Comparison of ENCODE assay signal across 20 mouse cellular contexts in the genomic region with DNA sequence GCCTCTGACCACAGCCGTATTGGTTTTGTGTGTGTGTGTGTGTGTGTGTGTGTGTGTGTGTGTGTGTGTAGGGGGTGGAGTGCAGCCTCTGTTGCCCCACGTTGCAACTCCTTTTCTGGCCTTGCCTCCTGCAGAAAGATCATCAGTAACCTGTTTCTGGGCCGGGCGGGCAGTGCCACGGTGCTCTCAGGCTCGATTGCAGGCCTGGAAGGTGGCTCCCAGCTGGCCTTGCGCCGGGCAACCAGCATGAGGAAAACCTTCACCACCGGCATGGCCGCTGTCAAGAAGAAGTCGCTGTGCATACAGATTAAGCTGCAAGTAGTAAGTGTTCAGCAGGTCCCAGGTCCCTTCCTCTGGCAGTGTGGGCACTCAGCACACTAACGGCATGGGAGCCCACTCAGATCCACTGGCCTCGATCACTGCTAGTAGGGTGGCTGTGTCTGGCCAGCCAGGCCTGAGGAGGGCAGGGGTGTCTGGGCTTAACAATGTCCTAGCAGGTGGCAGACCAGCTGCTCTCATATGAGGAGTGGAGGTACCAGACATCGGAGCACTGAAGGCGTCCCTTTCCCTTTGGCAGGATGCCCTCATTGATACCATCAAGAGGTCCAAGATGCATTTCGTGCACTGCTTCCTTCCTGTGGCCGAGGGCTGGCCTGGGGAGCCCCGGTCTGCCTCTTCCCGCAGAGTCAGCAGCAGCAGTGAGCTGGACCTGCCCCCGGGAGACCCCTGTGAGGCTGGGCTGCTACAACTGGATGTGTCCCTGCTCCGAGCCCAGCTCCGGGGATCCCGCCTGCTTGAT. TPM values are rescaled to one million over a fixed set of nuclear protein-coding genes. Genes with fewer than 3 reads are reported as not detected.
DNase-seq lines count a peak whose midpoint lies in the region; ATAC-seq lines count a peak whose summit lies in the region.
"Had no signal": no experiment of that assay in that cellular context is flagged by ENCODE, and none has a peak within 500 bp of the region (broad histone marks: within the 10 kb centered on the region; RNA-seq: fewer than 3 reads in every experiment).

No protein-coding gene starts in this region.

- no peak for ATAC-seq in heart, embryonic 12.5 days (ENCODE audit: insufficient number of reproducible peaks, low FRiP score)
- ATAC-seq in midbrain, embryonic 11.5 days (ENCODE audit: low FRiP score): no peak
- no peak; the same call in 1 of the 2 replicates for ATAC-seq in forebrain, embryonic 13.5 days
- 0 out of 2 replicates have a peak, but pooled peaks have one; percentile 28 for ATAC-seq in midbrain, embryonic 15.5 days (replicated peaks)
- ATAC-seq: liver, postnatal 0 days had no signal

- no peaks in the 10 kb centered on the region for H3K27me3 ChIP-seq in heart, embryonic 12.5 days (replicated peaks)
- peaks cover 24% of the 10 kb centered on the region; the same call in 1 of the 2 replicates for H3K27me3 ChIP-seq in midbrain, embryonic 10.5 days (ENCODE audit: low read depth, poor library complexity, severe bottlenecking)
- peaks cover 2% of the 10 kb centered on the region for H3K27me3 ChIP-seq in midbrain, embryonic 11.5 days (ENCODE audit: control insufficient read depth, insufficient read depth, low read length)
- peaks cover 10% of the 10 kb centered on the region for H3K27me3 ChIP-seq in forebrain, embryonic 13.5 days
- H3K27me3 ChIP-seq in midbrain, embryonic 15.5 days (replicated peaks): 0 out of 2 replicates have a peak, but pooled peaks cover 2% of the 10 kb centered on the region
- H3K27me3 ChIP-seq: limb, embryonic 13.5 days; megakaryocyte, embryonic 14.5 days had no signal

- no peak overlapping the region for H3K4me2 ChIP-seq in heart, embryonic 12.5 days
- H3K4me2 ChIP-seq in midbrain, embryonic 11.5 days: no peak overlapping the region
- no peak overlapping the region; the same call in 1 of the 2 replicates for H3K4me2 ChIP-seq in forebrain, embryonic 13.5 days
- no peak overlapping the region for H3K4me2 ChIP-seq in midbrain, embryonic 15.5 days
- H3K4me2 ChIP-seq: limb, embryonic 13.5 days had no signal

- H3K4me1 ChIP-seq in heart, embryonic 12.5 days (replicated peaks): peaks cover 18% of the 10 kb centered on the region
- peaks cover 35% of the 10 kb centered on the region for H3K4me1 ChIP-seq in midbrain, embryonic 10.5 days
- peaks cover 6% of the 10 kb centered on the region; the same call in 1 of the 2 replicates for H3K4me1 ChIP-seq in midbrain, embryonic 11.5 days (ENCODE audit: control insufficient read depth, insufficient read depth, low read length)
- H3K4me1 ChIP-seq in forebrain, embryonic 13.5 days: peaks cover 55% of the 10 kb centered on the region
- peaks cover 25% of the 10 kb centered on the region for H3K4me1 ChIP-seq in midbrain, embryonic 15.5 days

- H3K9me3 ChIP-seq in heart, embryonic 12.5 days (replicated peaks): no peaks in the 10 kb centered on the region
- no peaks in the 10 kb centered on the region for H3K9me3 ChIP-seq in midbrain, embryonic 10.5 days (replicated peaks)
- no peaks in the 10 kb centered on the region for H3K9me3 ChIP-seq in midbrain, embryonic 11.5 days (ENCODE audit: control insufficient read depth, low read length)
- H3K9me3 ChIP-seq in forebrain, embryonic 13.5 days (replicated peaks): no peaks in the 10 kb centered on the region
- H3K9me3 ChIP-seq in midbrain, embryonic 15.5 days: no peaks in the 10 kb centered on the region
- H3K9me3 ChIP-seq: limb, embryonic 13.5 days; megakaryocyte, embryonic 14.5 days had no signal

- H3K9ac ChIP-seq in heart, embryonic 12.5 days: peak overlapping the region; percentile 28; the same call in 1 of the 2 replicates
- no peak overlapping the region for H3K9ac ChIP-seq in midbrain, embryonic 11.5 days (ENCODE audit: low read length)
- H3K9ac ChIP-seq in forebrain, embryonic 13.5 days: 0 out of 2 replicates have a peak overlapping the region, but pooled peaks have one; percentile 34
- no peak overlapping the region for H3K9ac ChIP-seq in midbrain, embryonic 15.5 days
- H3K9ac ChIP-seq: limb, embryonic 13.5 days; liver, postnatal 0 days had no signal

- WGBS in heart, embryonic 12.5 days: 78% methylated on average over 23 of the region's 23 CpGs
- WGBS in midbrain, embryonic 10.5 days: 87% methylated on average over 23 of the region's 23 CpGs
- WGBS in midbrain, embryonic 11.5 days: 84% methylated on average over 23 of the region's 23 CpGs
- 73% methylated on average over 23 of the region's 23 CpGs for WGBS in forebrain, embryonic 13.5 days
- 73% methylated on average over 23 of the region's 23 CpGs for WGBS in midbrain, embryonic 15.5 days

- H3K4me3 ChIP-seq in heart, embryonic 12.5 days: no peak overlapping the region
- no peak overlapping the region for H3K4me3 ChIP-seq in midbrain, embryonic 10.5 days
- no peak overlapping the region for H3K4me3 ChIP-seq in midbrain, embryonic 11.5 days (ENCODE audit: low read depth, low read length)
- H3K4me3 ChIP-seq in forebrain, embryonic 13.5 days: no peak overlapping the region
- no peak overlapping the region for H3K4me3 ChIP-seq in midbrain, embryonic 15.5 days
- H3K4me3 ChIP-seq: erythroblast, embryonic 14.5 days; layer of hippocampus, adult 2 months; left cerebral cortex, adult 2 months; limb, embryonic 13.5 days; megakaryocyte, embryonic 14.5 days had no signal

- peaks cover 96% of the 10 kb centered on the region for H3K36me3 ChIP-seq in heart, embryonic 12.5 days
- peaks cover 72% of the 10 kb centered on the region for H3K36me3 ChIP-seq in midbrain, embryonic 10.5 days
- H3K36me3 ChIP-seq in midbrain, embryonic 11.5 days (ENCODE audit: control insufficient read depth, insufficient read depth, low read length): peaks cover 5% of the 10 kb centered on the region; the same call in 1 of the 2 replicates
- peaks cover 54% of the 10 kb centered on the region for H3K36me3 ChIP-seq in forebrain, embryonic 13.5 days (ENCODE audit: poor library complexity, severe bottlenecking)
- peaks cover 17% of the 10 kb centered on the region; the same call in 1 of the 2 replicates for H3K36me3 ChIP-seq in midbrain, embryonic 15.5 days (replicated peaks)

- H3K27ac ChIP-seq in heart, embryonic 12.5 days (ENCODE audit: poor library complexity, severe bottlenecking): no peak overlapping the region
- H3K27ac ChIP-seq in midbrain, embryonic 10.5 days (replicated peaks): peak overlapping the region; percentile 42; the same call in 1 of the 2 replicates
- no peak overlapping the region for H3K27ac ChIP-seq in midbrain, embryonic 11.5 days (ENCODE audit: low read depth, low read length)
- H3K27ac ChIP-seq in forebrain, embryonic 13.5 days: peak overlapping the region; percentile 65
- no peak overlapping the region for H3K27ac ChIP-seq in midbrain, embryonic 15.5 days
- H3K27ac ChIP-seq: layer of hippocampus, adult 2 months; left cerebral cortex, adult 2 months; limb, embryonic 13.5 days had no signal

- DNase-seq in heart, postnatal 4 days: no peak
- no peak for DNase-seq in midbrain, embryonic 10.5 days (ENCODE audit: low spot score)
- DNase-seq in midbrain, embryonic 11.5 days (ENCODE audit: low spot score, missing footprints): no peak
- DNase-seq in yolk sac, embryonic 10.5 days (ENCODE audit: low spot score): no peak
- no peak for DNase-seq in adrenal gland, postnatal 14 days
- DNase-seq: adrenal gland, adult 2 months; cerebellum, adult 9-11 months; kidney, adult 8-10 months; liver, postnatal 0 days; thymus, adult 2 months had no signal

RNA-seq across cellular contexts. Expression of a gene that starts 41.7 kb away (rescaled TPM):
- 1.2 and 1.5 TPM in 2 replicates for polyA plus RNA-seq in heart, embryonic 12.5 days (2016; fragmentation: Nextera tagmentation; extraction: Ambion mirVana)
- total RNA-seq in heart, postnatal 4 days (2021): not detected
- 1.4 and 1.5 TPM in 2 replicates for polyA plus RNA-seq in midbrain, embryonic 10.5 days (2016; fragmentation: Nextera tagmentation; extraction: Ambion mirVana)
- polyA plus RNA-seq in midbrain, embryonic 11.5 days (2014; fragmentation: Nextera tagmentation; extraction: Ambion mirVana): 0.65 and 0.79 TPM in 2 replicates
- 2.9 and 3.2 TPM in 2 replicates for polyA plus RNA-seq in forebrain, embryonic 13.5 days (2015; fragmentation: Nextera tagmentation; extraction: Ambion mirVana)
- polyA plus RNA-seq in midbrain, embryonic 15.5 days (2015; fragmentation: Nextera tagmentation; extraction: Ambion mirVana): 2.3 and 3.0 TPM in 2 replicates
- not detected in 2 replicates for total RNA-seq in adrenal gland, postnatal 14 days (2021)
- total RNA-seq: adrenal gland, adult 2 months; granulocyte monocyte progenitor cell, adult 5-6 weeks; layer of hippocampus, adult 2 months; left cerebral cortex, adult 2 months had no signal
- polyA plus RNA-seq: adrenal gland, adult 2 months; erythroblast, embryonic 14.5 days; small intestine, adult 2 months; thymus, adult 2 months had no signal

Comparison
In these comparisons a context has a peak if more than half of its experiments do, and no peak if none do; other contexts are left out.
1. H3K27ac ChIP-seq: peak in midbrain, embryonic 10.5 days (single experiment) and forebrain, embryonic 13.5 days (single experiment); none in heart, embryonic 12.5 days (single experiment), midbrain, embryonic 11.5 days (single experiment) and midbrain, embryonic 15.5 days (single experiment).
2. H3K9ac ChIP-seq: peak in heart, embryonic 12.5 days (single experiment) and forebrain, embryonic 13.5 days (single experiment); none in midbrain, embryonic 11.5 days (single experiment) and midbrain, embryonic 15.5 days (single experiment).